15 mouse cellular contexts compared by ENCODE assay signal in the genomic region with DNA sequence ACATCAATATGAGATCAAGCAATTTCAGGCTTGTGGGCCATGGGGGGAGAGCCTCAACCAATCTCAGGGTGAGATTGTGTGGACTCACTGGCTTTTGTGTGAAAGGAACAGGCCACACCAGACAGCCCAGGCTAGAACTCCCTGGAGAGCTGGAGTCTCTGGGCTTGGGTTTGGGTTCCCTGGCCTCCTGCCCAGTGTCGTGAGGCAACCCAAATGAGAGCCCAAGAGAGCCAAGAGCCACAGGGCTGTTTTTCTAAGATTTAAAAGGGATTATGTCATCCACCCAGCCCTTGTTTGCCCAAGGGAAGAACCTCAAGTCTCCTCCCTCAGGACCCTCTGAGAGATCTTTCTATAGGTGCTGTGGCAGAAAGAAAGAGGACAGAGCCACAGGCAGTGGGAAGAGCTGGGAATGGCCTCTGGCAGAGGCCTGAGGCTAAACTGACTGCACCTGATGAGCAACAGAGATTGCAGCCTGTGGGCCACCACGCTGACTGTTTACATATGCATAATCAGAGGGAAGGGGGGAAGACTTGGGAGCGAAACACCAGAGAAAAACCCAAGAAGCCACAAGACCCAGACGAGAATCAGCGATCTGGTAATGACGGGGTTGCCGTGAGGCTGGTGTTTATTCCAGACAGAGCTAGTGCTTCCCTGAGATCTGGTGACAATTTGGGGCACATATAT.
DNase-seq lines count a peak whose midpoint lies in the region; ATAC-seq lines count a peak whose summit lies in the region.
"Had no signal": no experiment of that assay in that cellular context is flagged by ENCODE, and none has a peak within 500 bp of the region (broad histone marks: within the 10 kb centered on the region; RNA-seq: fewer than 3 reads in every experiment).

No protein-coding gene starts in this region.

- no peak for ATAC-seq in hindbrain, embryonic 11.5 days (ENCODE audit: low FRiP score)
- ATAC-seq in hindbrain, embryonic 16.5 days: no peak
- no peak for ATAC-seq in megakaryocyte, adult 5-6 weeks (ENCODE audit: poor library complexity, severe bottlenecking)
- ATAC-seq in erythroblast, adult 5-6 weeks (replicated peaks; ENCODE audit: low FRiP score, poor library complexity, severe bottlenecking): no peak
- ATAC-seq: activated CD4-positive, CD25-positive, alpha-beta regulatory T cell, adult 4 months; forebrain, postnatal 0 days had no signal

- no peaks in the 10 kb centered on the region for H3K4me1 ChIP-seq in hindbrain, embryonic 11.5 days (replicated peaks; ENCODE audit: control insufficient read depth, insufficient read depth, low read length)
- H3K4me1 ChIP-seq in hindbrain, embryonic 16.5 days (ENCODE audit: control insufficient read depth, insufficient read depth, low read depth, low read length): no peaks in the 10 kb centered on the region
- peaks cover 15% of the 10 kb centered on the region for H3K4me1 ChIP-seq in heart, embryonic 10.5 days
- H3K4me1 ChIP-seq: liver, embryonic 15.5 days had no signal

- DNase-seq in hindbrain, embryonic 11.5 days (ENCODE audit: low spot score): peak; percentile 8
- DNase-seq in adrenal gland, postnatal 10 days: peak; percentile 79
- DNase-seq in heart, embryonic 10.5 days (ENCODE audit: low spot score): no peak
- DNase-seq in lung, postnatal 25 days (ENCODE audit: low spot score): peak; percentile 47
- no peak for DNase-seq in frontal cortex, postnatal 14 days (ENCODE audit: low spot score in 2 of 2)
- DNase-seq: embryo, embryonic 11 days; forebrain, postnatal 0 days; retina, postnatal 1 day had no signal

- H3K4me3 ChIP-seq in hindbrain, embryonic 11.5 days (ENCODE audit: low read depth, low read length): no peak overlapping the region
- H3K4me3 ChIP-seq in hindbrain, embryonic 16.5 days (ENCODE audit: low read length): no peak overlapping the region
- no peak overlapping the region for H3K4me3 ChIP-seq in heart, embryonic 10.5 days
- H3K4me3 ChIP-seq: hindbrain, embryonic 10.5 days; kidney, embryonic 15.5 days; liver, embryonic 15.5 days had no signal

- WGBS in hindbrain, embryonic 11.5 days: 57% methylated on average over 7 of the region's 7 CpGs
- 75% methylated on average over 7 of the region's 7 CpGs for WGBS in hindbrain, embryonic 16.5 days
- 45% methylated on average over 7 of the region's 7 CpGs for WGBS in heart, embryonic 10.5 days

- H3K9me3 ChIP-seq in hindbrain, embryonic 11.5 days (ENCODE audit: control insufficient read depth, low read length): no peaks in the 10 kb centered on the region
- H3K9me3 ChIP-seq in hindbrain, embryonic 16.5 days (ENCODE audit: control insufficient read depth, low read length): no peaks in the 10 kb centered on the region; the same call in 1 of the 2 replicates
- H3K9me3 ChIP-seq in heart, embryonic 10.5 days: no peaks in the 10 kb centered on the region
- H3K9me3 ChIP-seq: hindbrain, embryonic 10.5 days; kidney, embryonic 15.5 days; liver, embryonic 15.5 days had no signal

- no peak overlapping the region for H3K9ac ChIP-seq in hindbrain, embryonic 11.5 days (ENCODE audit: low read depth, low read length)
- no peak overlapping the region for H3K9ac ChIP-seq in hindbrain, embryonic 16.5 days (ENCODE audit: low read depth, low read length)
- H3K9ac ChIP-seq: forebrain, postnatal 0 days; kidney, embryonic 15.5 days; liver, embryonic 15.5 days had no signal

- H3K4me2 ChIP-seq in hindbrain, embryonic 11.5 days (replicated peaks; ENCODE audit: low read depth, low read length): no peak overlapping the region
- H3K4me2 ChIP-seq in hindbrain, embryonic 16.5 days (ENCODE audit: low read length): no peak overlapping the region
- H3K4me2 ChIP-seq: kidney, embryonic 15.5 days; liver, embryonic 15.5 days had no signal

- H3K27me3 ChIP-seq in hindbrain, embryonic 11.5 days (ENCODE audit: control insufficient read depth, insufficient read depth, low read length): no peaks in the 10 kb centered on the region
- H3K27me3 ChIP-seq in hindbrain, embryonic 16.5 days (replicated peaks; ENCODE audit: control insufficient read depth, insufficient read depth, low read length): no peaks in the 10 kb centered on the region
- H3K27me3 ChIP-seq in heart, embryonic 10.5 days (ENCODE audit: insufficient read depth, poor library complexity, severe bottlenecking): no peaks in the 10 kb centered on the region
- H3K27me3 ChIP-seq: liver, embryonic 15.5 days had no signal

- no peak overlapping the region for H3K27ac ChIP-seq in hindbrain, embryonic 11.5 days (ENCODE audit: low read depth, low read length)
- no peak overlapping the region for H3K27ac ChIP-seq in hindbrain, embryonic 16.5 days (ENCODE audit: low read depth, low read length)
- peak overlapping the region; percentile 29; the same call in 1 of the 2 replicates for H3K27ac ChIP-seq in heart, embryonic 10.5 days
- H3K27ac ChIP-seq: hindbrain, embryonic 10.5 days; kidney, embryonic 15.5 days; liver, embryonic 15.5 days had no signal

- no peaks in the 10 kb centered on the region for H3K36me3 ChIP-seq in hindbrain, embryonic 11.5 days (ENCODE audit: control insufficient read depth, insufficient read depth, low read length)
- H3K36me3 ChIP-seq in hindbrain, embryonic 16.5 days (ENCODE audit: control insufficient read depth, insufficient read depth, low read length): no peaks in the 10 kb centered on the region
- no peaks in the 10 kb centered on the region for H3K36me3 ChIP-seq in heart, embryonic 10.5 days
- H3K36me3 ChIP-seq: hindbrain, embryonic 10.5 days; kidney, embryonic 15.5 days; liver, embryonic 15.5 days had no signal

Comparison
In these comparisons a context has a peak if more than half of its experiments do, and no peak if none do; other contexts are left out.
1. DNase-seq: peak in hindbrain, embryonic 11.5 days (single experiment), adrenal gland, postnatal 10 days (single experiment) and lung, postnatal 25 days (single experiment); none in heart, embryonic 10.5 days (single experiment) and frontal cortex, postnatal 14 days (0 of 2).